Mouse (Mus musculus) CD4-positive helper T cell, adult 2 months (primary cell): Measurements from ENCODE around the gene Khdc4.
A peak's percentile ranks its signal among the peaks of the same experiment; 100 is the strongest.

Source experiments
- DNase-seq: peaks from one replicate; pipeline ENCODE4 v3.0.0-alpha.2; 2012; ENCODE audit warnings: low read depth, missing footprints, low spot score

Khdc4 gene

DNA sequence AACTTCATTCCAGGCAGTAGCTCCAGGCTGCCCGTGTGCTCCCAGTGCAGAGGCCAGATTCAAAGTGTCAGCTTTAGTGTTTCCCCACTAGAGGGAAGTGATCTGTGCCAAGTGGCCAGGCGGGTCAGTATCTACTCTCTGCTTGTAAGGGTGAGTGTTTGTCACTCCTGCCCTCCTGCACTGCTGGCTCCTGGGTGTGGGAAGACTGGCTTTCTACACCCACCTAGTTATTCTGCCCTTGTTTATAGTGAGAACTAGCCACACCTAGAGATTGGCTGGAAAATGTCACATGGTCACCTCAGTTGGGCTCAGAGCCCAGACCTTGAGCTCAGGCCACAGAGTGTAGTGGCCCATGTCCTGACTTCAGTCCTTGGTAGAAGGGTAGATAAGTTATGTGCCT lies 33.5 kb downstream of the Khdc4 start:
- DNase-seq, result no peak

DNA sequence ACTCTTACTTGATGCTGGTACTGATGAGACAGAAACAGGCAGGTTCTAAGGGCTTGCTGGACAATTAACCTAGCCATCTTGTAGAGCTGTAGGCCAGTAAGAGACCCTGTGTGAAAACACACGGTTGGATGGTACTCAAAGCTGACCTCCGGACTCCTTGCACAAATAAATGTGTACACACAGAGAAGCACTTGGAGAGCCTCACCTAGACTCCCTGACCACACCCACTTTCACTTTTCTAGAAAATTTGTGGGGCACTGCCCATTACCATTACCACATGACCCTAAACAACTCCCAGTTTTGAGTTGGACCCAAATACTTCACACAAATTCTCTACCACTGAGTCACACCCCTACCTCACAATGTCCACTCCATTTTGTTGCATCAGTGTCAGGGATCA lies 51.0 kb downstream of the Khdc4 start:
- DNase-seq, result no peak

DNA sequence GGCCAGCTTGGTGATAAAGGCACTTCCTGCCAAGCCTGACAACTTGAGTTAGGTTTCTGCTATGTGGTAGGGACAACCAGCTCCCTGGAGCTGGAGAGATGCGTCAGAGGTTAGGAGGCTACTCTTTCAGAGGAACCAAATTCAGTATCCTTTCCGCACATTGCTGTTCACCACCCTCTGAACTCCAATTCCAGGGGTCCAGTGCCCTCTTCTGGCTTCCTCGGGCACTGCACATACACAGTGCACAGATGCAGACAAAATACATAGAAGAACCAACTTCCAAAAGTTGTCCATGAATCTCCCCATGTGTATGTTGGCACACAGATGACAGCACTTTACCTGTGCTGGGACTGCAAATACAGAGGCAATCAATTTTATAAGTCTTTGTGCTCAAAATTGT lies 53.0 kb downstream of the Khdc4 start:
- DNase-seq, result peak; percentile 65

DNA sequence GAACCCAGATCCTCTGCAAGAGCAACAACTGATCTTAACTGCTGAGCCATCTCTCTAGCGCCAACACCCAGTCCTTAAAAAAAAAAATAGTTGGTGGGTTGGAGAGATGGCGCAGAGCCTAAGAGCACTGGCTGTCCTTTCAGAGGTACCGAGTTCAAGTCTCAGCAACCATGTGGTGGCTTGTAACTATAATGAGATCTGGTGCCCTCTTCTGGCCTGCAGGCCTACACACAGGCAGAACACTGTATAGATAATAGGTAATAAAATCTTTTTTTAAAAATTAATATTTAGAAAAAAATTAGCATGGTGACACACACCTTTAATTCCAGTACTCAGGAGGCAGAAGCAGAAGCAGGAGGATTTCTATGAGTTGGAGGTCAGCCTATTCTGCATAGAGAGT lies 54.5 kb downstream of the Khdc4 start:
- no peak for DNase-seq

DNA sequence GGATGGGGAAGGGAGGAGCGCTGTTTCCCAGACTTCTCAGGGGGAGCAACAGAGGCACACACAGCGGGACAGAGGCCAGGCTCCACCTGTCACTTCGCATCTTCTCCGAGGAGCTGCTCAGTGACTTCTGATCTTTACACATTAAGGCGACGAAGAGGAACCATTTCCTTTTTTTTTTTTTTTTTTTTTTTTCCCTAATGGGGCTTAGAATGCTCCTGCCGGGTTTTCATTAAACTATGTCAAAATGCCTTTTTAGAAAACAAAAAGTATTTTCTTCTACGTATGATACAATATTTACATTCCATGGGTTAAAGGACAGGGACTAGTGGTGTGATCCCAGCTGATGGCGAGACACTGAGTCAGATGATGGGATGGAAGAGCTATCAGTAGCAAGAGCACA lies 59.9 kb downstream of the Khdc4 start:
- DNase-seq, result no peak

DNA sequence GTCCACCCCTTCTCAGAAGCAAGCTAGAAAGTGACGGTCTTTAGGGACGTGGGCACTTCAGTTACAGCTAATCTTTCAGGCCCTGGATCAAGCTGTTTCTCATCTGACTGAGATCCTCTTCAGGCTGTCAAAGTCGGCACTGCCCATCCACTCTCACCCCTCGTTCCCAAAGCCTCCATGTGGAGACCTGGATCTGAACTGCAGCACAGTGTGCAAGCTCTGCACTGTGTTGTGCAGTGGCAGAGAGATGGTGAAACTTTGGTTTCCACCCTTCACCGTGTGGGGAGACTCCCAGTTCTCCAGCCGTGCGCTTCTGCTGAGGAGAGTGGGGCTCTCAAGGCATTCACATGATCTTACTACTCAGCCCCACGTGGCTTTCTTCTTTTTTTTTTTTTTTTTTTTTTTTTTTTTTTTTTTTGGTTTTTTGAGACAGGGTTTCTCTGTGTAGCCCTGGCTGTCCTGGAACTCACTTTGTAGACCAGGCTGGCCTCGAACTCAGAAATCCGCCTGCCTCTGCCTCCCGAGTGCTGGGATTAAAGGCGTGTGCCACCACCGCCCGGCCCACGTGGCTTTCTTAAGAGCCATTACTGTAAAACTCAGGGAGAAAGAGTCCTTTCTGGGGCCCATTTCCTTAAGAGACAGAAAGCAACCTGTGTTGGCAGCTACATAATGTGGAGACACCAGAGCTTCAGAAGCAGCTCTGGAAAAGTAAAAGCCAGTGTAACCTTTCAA lies 60.7 kb downstream of the Khdc4 start:
- DNase-seq, result no peak

DNA sequence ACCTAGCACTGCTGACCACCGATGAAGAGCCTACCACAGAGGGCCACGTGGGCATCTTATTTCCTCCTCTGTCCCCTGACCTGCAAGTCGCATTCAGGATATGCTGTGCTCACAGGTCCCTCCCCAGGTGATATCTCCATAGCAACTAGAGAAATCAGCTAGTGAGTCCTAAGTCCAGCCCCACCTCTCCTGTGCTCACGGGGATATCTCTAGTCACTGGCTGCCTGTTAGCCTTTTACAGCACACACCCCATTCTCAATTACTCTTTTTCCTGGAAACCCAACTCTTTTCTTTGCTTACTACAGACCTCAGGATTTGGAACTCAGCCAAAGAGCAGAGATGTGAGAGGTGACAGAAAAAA lies 61.2 kb downstream of the Khdc4 start:
- no peak for DNase-seq

DNA sequence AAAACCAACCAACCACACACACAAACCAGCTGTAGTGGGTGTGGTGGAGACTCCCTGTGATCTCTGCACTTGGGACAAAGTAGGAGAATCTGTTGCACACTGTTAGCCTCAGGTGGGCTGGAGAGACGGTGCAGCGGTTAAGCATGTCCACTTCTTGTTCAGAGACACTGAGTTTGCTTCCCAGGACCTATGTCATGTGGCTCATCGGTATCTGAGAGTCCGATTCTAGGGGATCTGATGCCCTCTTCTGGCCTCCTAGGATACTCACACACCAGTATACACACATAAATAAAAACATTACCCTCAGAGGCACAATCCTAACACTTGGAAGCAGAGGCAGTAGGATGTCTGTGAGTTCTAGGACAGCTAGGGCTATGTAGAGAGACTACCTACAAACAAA lies 68.7 kb downstream of the Khdc4 start:
- no peak for DNase-seq

DNA sequence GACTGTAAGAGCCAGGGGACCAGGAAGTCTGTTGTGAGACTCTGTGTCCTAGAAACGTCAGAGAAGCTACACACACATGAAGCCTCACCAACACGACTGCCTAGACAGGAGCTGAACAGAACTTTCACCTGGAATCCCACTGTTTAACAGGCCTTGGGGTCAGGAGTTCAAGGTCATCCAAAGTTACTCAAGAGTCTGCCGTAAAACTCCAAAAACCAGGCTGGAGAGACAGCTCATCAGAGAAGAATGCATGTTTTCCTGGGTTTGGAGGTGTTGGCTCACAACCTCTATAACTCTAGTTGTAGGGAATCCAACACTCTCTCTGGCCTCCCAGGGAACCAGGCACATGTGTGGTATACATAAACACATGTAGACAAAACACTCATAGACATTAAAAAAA lies 69.9 kb downstream of the Khdc4 start:
- DNase-seq, result no peak

DNA sequence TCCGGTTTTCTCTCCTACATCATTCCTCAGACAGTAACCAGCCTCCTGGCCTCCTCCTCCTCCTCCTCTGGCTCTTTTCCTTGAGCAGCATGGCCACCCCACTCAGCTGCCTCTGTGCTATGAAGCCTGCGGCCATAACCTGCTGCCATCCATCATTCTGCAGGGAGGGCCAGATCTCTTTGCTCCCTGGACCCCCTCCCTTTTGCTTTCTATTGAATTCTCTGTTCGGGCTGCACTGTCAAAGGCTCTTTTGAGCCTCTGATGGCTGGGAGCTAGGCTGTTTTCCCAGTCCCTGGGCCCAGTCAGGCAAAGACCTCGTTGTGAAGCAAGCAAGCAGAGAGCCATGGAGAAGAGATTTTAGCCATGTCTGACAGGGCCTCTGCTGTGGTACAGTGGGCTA lies 70.7 kb downstream of the Khdc4 start:
- no peak for DNase-seq

DNA sequence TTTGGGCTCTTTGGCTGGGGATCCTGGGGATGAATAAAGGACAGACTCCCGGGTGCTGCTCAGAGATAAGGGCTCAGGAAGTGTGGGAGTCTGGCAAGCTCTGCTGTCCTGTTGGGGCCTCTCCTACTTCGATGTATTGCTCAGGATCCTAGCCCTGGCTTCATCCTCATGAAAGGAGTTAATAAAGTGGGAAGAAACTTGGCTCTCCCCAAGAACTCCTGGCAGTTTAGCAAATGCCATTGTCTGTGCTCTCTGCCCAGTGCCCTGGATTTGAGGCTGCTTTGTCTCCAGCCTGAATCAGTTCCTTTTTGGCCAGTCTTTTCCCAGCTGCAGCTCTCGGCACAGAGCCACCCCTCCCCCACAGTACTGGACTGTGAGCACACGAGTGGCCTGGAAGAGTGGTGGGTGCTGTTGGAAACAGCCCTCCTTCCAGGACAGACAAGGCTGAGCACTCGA lies 72.5 kb downstream of the Khdc4 start:
- DNase-seq, result no peak

DNA sequence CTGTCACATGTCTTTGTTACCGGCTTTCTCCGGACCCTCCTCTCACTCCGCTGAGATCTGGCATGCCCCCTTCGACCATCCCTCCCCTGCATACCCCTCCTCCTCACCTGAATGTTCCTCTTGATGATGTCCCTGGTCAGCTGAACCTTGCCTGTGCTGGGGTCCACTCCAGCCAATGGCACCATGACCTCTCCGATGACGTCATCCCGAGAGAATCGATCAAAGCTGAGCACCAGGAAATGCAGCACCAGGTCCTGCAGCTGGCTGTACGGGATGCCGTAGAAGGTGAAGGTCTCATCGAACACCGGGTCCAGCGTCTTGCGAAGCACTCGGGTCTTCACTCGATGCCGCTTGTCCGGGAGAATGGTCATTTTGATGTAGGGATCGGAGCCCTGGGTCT lies 76.0 kb downstream of the Khdc4 start:
- DNase-seq, result no peak

DNA sequence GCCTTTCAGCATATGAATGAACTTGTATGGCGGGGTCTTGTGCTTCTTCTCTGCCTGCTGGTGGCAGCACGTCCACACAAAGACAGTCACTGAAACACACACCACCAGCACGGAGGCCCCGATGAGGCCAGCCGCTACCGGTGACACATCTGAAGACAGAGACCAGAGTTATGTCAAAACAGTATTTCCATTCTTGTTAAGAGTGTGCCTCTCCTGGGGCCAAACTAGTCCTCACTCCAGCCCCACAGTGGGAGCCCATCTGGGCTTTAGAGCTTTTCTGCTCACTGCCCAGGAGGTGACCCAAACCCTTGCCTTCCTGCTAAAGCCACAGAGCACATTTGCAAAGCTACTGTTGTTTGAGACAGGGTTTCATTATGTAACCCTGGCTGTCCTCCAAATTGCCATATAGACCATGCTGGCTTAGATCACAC lies 76.8 kb downstream of the Khdc4 start:
- peak; percentile 37 for DNase-seq
